Mouse (Mus musculus) MEL (cell line): ENCODE data around the gene Gm49384. TPM values are rescaled to one million over a fixed set of nuclear protein-coding genes. Genes with fewer than 3 reads are reported as not detected.

Experiments used
- DNase-seq: peaks from one replicate; pipeline ENCODE4 v3.0.0; 2011; ENCODE audit warnings: low read depth, low spot score
- H3K27ac ChIP-seq: 2 replicates; pipeline ENCODE4 v1.5.1; 2012; ENCODE audit warnings: low read depth, mild to moderate bottlenecking, control low read depth, low read length, moderate library complexity; ENCODE audit not compliant: control insufficient read depth
- H3K27me3 ChIP-seq, 2 experiments: fragments of 150-350 bp in 1 of 2; sonication (generic) in 1 of 2; 2 replicates each; pipeline ENCODE4 v1.6.1; 2012; ENCODE audit warnings: low read length in 2 of 2, mild to moderate bottlenecking in 2 of 2, improper control_type of control experiment in 1 of 2, moderate library complexity in 1 of 2; ENCODE audit not compliant: insufficient read depth in 2 of 2, control insufficient read depth in 1 of 2
- H3K36me3 ChIP-seq, 2 experiments: 2 replicates each; pipeline ENCODE4 v1.6.1; 2012 to 2014; ENCODE audit warnings: low read length in 2 of 2, improper control_type of control experiment in 1 of 2, inconsistent platforms in 1 of 2, mild to moderate bottlenecking in 1 of 2; ENCODE audit not compliant: insufficient read depth in 2 of 2, control insufficient read depth in 1 of 2
- H3K4me1 ChIP-seq, 2 experiments: fragments of 150-350 bp in 1 of 2; sonication (generic) in 1 of 2; 2 replicates each; pipeline ENCODE4 v1.6.1; 2012; ENCODE audit warnings: low read length in 2 of 2, improper control_type of control experiment in 1 of 2, mild to moderate bottlenecking in 1 of 2; ENCODE audit not compliant: insufficient read depth in 2 of 2, control insufficient read depth in 1 of 2
- H3K4me3 ChIP-seq, 2 experiments: fragments of 150-350 bp in 1 of 2; sonication (generic) in 1 of 2; 2 replicates each; pipeline ENCODE4 v1.5.1; 2012; ENCODE audit warnings: low read depth in 2 of 2, low read length in 2 of 2, mild to moderate bottlenecking in 2 of 2, moderate library complexity in 2 of 2, control low read depth in 1 of 2, improper control_type of control experiment in 1 of 2; ENCODE audit not compliant: control insufficient read depth in 1 of 2, insufficient read depth in 1 of 2
- H3K79me2 ChIP-seq: 2 replicates; pipeline ENCODE4 v1.6.1; 2012; ENCODE audit warnings: mild to moderate bottlenecking, low read length, moderate library complexity; ENCODE audit not compliant: control insufficient read depth, poor library complexity, insufficient read depth
- H3K9ac ChIP-seq: 2 replicates; pipeline ENCODE4 v1.6.1; 2012; ENCODE audit warnings: low read depth, mild to moderate bottlenecking, control low read depth, low read length, moderate library complexity; ENCODE audit not compliant: control insufficient read depth, poor library complexity, severe bottlenecking
- H3K9me3 ChIP-seq: fragments of 150-350 bp; sonication (generic); replicated peaks from 2 replicates; pipeline ENCODE4 v1.6.1; 2012; ENCODE audit warnings: mild to moderate bottlenecking, low read length, improper control_type of control experiment, moderate library complexity; ENCODE audit not compliant: insufficient read depth
- BHLHE40 ChIP-seq: IDR thresholded peaks from 2 replicates; pipeline ENCODE4 v1.6.1; 2012; ENCODE audit warnings: low read depth, mild to moderate bottlenecking, inconsistent platforms, low read length, improper control_type of control experiment, borderline replicate concordance
- CHD1 ChIP-seq: IDR thresholded peaks from 2 replicates; pipeline ENCODE4 v1.6.1; 2012; ENCODE audit warnings: low read depth, mild to moderate bottlenecking, inconsistent platforms, low read length, improper control_type of control experiment
- CHD2 ChIP-seq: IDR thresholded peaks from 2 replicates; pipeline ENCODE4 v1.6.1; 2011; ENCODE audit warnings: low read length, improper control_type of control experiment
- E2F4 ChIP-seq: IDR thresholded peaks from 2 replicates; pipeline ENCODE4 v1.6.1; 2011; ENCODE audit warnings: low read depth, low read length, improper control_type of control experiment, borderline replicate concordance
- ELF1 ChIP-seq: IDR thresholded peaks from 2 replicates; pipeline ENCODE4 v1.6.1; 2014; ENCODE audit warnings: low read depth, mild to moderate bottlenecking, inconsistent platforms, low read length, improper control_type of control experiment, moderate library complexity
- EP300 ChIP-seq, 2 experiments: IDR thresholded peaks; 2 replicates each; pipeline ENCODE4 v1.6.1; 2011; ENCODE audit warnings: improper control_type of control experiment in 2 of 2, low read length in 2 of 2, low read depth in 1 of 2, mild to moderate bottlenecking in 1 of 2
- ETS1 ChIP-seq: IDR thresholded peaks from 2 replicates; pipeline ENCODE4 v1.6.1; 2012; ENCODE audit warnings: low read depth, mild to moderate bottlenecking, inconsistent platforms, low read length, improper control_type of control experiment, moderate library complexity
- GABPA ChIP-seq: IDR thresholded peaks from 2 replicates; pipeline ENCODE4 v1.6.1; 2012; ENCODE audit warnings: low read depth, mild to moderate bottlenecking, inconsistent platforms, low read length, improper control_type of control experiment, moderate library complexity
- GATA1 ChIP-seq: IDR thresholded peaks from 2 replicates; pipeline ENCODE4 v1.6.1; 2011; ENCODE audit warnings: low read depth, low read length, improper control_type of control experiment
- HCFC1 ChIP-seq: IDR thresholded peaks from 2 replicates; pipeline ENCODE4 v1.6.1; 2012; ENCODE audit warnings: low read depth, mild to moderate bottlenecking, inconsistent platforms, low read length, improper control_type of control experiment, moderate library complexity
- JUND ChIP-seq: IDR thresholded peaks from 2 replicates; pipeline ENCODE4 v1.6.1; 2011; ENCODE audit warnings: low read depth, mild to moderate bottlenecking, improper control_type of control experiment, low read length
- KAT2A ChIP-seq: conservative IDR thresholded peaks from 2 replicates; pipeline ENCODE4 v1.6.1; 2012; ENCODE audit warnings: low read depth, low read length, improper control_type of control experiment, inconsistent platforms
- MAFK ChIP-seq: IDR thresholded peaks from 2 replicates; pipeline ENCODE4 v1.6.1; 2011; ENCODE audit warnings: low read depth, mild to moderate bottlenecking, low read length, improper control_type of control experiment, borderline replicate concordance
- MAX ChIP-seq: IDR thresholded peaks from 2 replicates; pipeline ENCODE4 v1.6.1; 2011; ENCODE audit warnings: low read length, improper control_type of control experiment
- MAZ ChIP-seq: IDR thresholded peaks from 2 replicates; pipeline ENCODE4 v1.6.1; 2012; ENCODE audit warnings: low read depth, mild to moderate bottlenecking, inconsistent platforms, low read length, improper control_type of control experiment
- MEF2A ChIP-seq: IDR thresholded peaks from 2 replicates; pipeline ENCODE4 v1.6.1; 2014; ENCODE audit warnings: low read depth, mild to moderate bottlenecking, inconsistent platforms, low read length, improper control_type of control experiment; ENCODE audit not compliant: poor library complexity, insufficient replicate concordance, severe bottlenecking; ENCODE audit errors: extremely low read depth
- MXI1 ChIP-seq: IDR thresholded peaks from 2 replicates; pipeline ENCODE4 v1.6.1; 2011; ENCODE audit warnings: mild to moderate bottlenecking, low read depth, low read length, improper control_type of control experiment
- MYB ChIP-seq: IDR thresholded peaks from 2 replicates; pipeline ENCODE4 v1.6.1; 2011; ENCODE audit warnings: mild to moderate bottlenecking, low read depth, low read length, improper control_type of control experiment
- NELFE ChIP-seq: IDR thresholded peaks from 2 replicates; pipeline ENCODE4 v1.6.1; 2011; ENCODE audit warnings: low read depth, low read length, improper control_type of control experiment
- NRF1 ChIP-seq: IDR thresholded peaks from 2 replicates; pipeline ENCODE4 v1.6.1; 2014; ENCODE audit warnings: low read depth, mild to moderate bottlenecking, inconsistent platforms, low read length, improper control_type of control experiment, moderate library complexity; ENCODE audit not compliant: poor library complexity, insufficient read depth, severe bottlenecking
- POLR2A ChIP-seq, 2 experiments: IDR thresholded peaks; 2 replicates each; pipeline ENCODE4 v1.6.1; 2011 to 2012; ENCODE audit warnings: low read length in 2 of 2, mild to moderate bottlenecking in 2 of 2, control low read depth in 1 of 2, improper control_type of control experiment in 1 of 2, low read depth in 1 of 2, moderate library complexity in 1 of 2; ENCODE audit not compliant: control insufficient read depth in 1 of 2, insufficient read depth in 1 of 2, poor library complexity in 1 of 2
- POLR2AphosphoS2 ChIP-seq: IDR thresholded peaks from 2 replicates; pipeline ENCODE4 v1.6.1; 2011; ENCODE audit warnings: low read length, improper control_type of control experiment
- RAD21 ChIP-seq: IDR thresholded peaks from 2 replicates; pipeline ENCODE4 v1.6.1; 2011; ENCODE audit warnings: mild to moderate bottlenecking, low read depth, low read length, improper control_type of control experiment
- RCOR1 ChIP-seq: IDR thresholded peaks from 2 replicates; pipeline ENCODE4 v1.6.1; 2012; ENCODE audit warnings: low read depth, mild to moderate bottlenecking, inconsistent platforms, low read length, improper control_type of control experiment
- SIN3A ChIP-seq: IDR thresholded peaks from 2 replicates; pipeline ENCODE4 v1.6.1; 2012; ENCODE audit warnings: low read length, improper control_type of control experiment, inconsistent platforms
- SMC3 ChIP-seq: IDR thresholded peaks from 2 replicates; pipeline ENCODE4 v1.6.1; 2011; ENCODE audit warnings: low read depth, low read length, improper control_type of control experiment
- TAL1 ChIP-seq: IDR thresholded peaks from 2 replicates; pipeline ENCODE4 v1.6.1; 2012; ENCODE audit warnings: mild to moderate bottlenecking, inconsistent platforms, low read length, moderate library complexity, mixed read lengths
- TBP ChIP-seq: IDR thresholded peaks from 2 replicates; pipeline ENCODE4 v1.8.0; 2011; ENCODE audit warnings: low read depth, low read length, improper control_type of control experiment
- TCF12 ChIP-seq: IDR thresholded peaks from 2 replicates; pipeline ENCODE4 v1.6.1; 2014; ENCODE audit warnings: low read depth, mild to moderate bottlenecking, inconsistent platforms, low read length, improper control_type of control experiment, moderate library complexity
- UBTF ChIP-seq: IDR thresholded peaks from 2 replicates; pipeline ENCODE4 v1.6.1; 2012; ENCODE audit warnings: low read depth, mild to moderate bottlenecking, inconsistent platforms, low read length, improper control_type of control experiment, moderate library complexity, borderline replicate concordance; ENCODE audit not compliant: insufficient read depth
- USF1 ChIP-seq: IDR thresholded peaks from 2 replicates; pipeline ENCODE4 v1.6.1; 2014; ENCODE audit warnings: low read depth, mild to moderate bottlenecking, inconsistent platforms, low read length, improper control_type of control experiment, moderate library complexity
- USF2 ChIP-seq, 2 experiments: IDR thresholded peaks; 2 replicates each; pipeline ENCODE4 v1.6.1; 2011 to 2012; ENCODE audit warnings: improper control_type of control experiment in 2 of 2, low read length in 2 of 2, borderline replicate concordance in 1 of 2, inconsistent platforms in 1 of 2, low read depth in 1 of 2, mild to moderate bottlenecking in 1 of 2; ENCODE audit not compliant: insufficient read depth in 1 of 2
- ZC3H11A ChIP-seq: IDR thresholded peaks from 2 replicates; pipeline ENCODE4 v1.6.1; 2012; ENCODE audit warnings: low read depth, mild to moderate bottlenecking, inconsistent platforms, low read length, improper control_type of control experiment
- ZKSCAN1 ChIP-seq: IDR thresholded peaks from 2 replicates; pipeline ENCODE4 v1.6.1; 2012; ENCODE audit warnings: low read depth, mild to moderate bottlenecking, inconsistent platforms, low read length, improper control_type of control experiment, moderate library complexity
- ZMIZ1 ChIP-seq: IDR thresholded peaks from 2 replicates; pipeline ENCODE4 v1.6.1; 2012; ENCODE audit warnings: low read depth, mild to moderate bottlenecking, inconsistent platforms, low read length, improper control_type of control experiment, moderate library complexity
- polyA plus RNA-seq, 2 experiments: library from polyadenylated mRNA; stranded (reverse) in 1 of 2; unstranded in 1 of 2; fragments of >175 nt in 1 of 2; fragments of >200 nt in 1 of 2; gene quantifications; 2 replicates each; pipeline versions ENCODE4 v1.2.1 to v1.2.4; 2012; ENCODE audit warnings: low replicate concordance in 2 of 2, low read depth in 1 of 2; ENCODE audit not compliant: insufficient read length in 2 of 2, insufficient read depth in 1 of 2, missing spikeins in 1 of 2
- total RNA-seq: library from RNA; depleted of rRNA; stranded (reverse); fragments of 300-350 nt; gene quantifications from 2 replicates; pipeline ENCODE4 v1.2.3, GENCODE M21; 2012

Gm49384 gene
- total and polyA plus RNA-seq, 3 experiments = 26.2 to 28.5 TPM; not detected in 1

- Histone ChIP-seq H3K9ac (peak within 1 kb of the TSS; percentile 72), H3K36me3 (peaks cover 12 to 28% of the 10 kb centered on the region in 2 experiments), H3K27ac (peak within 1 kb of the TSS; percentile 57), H3K27me3 (no peaks in the 10 kb centered on the region), H3K4me3 (peak within 1 kb of the TSS; percentile 68 to 89), H3K4me1 (peaks cover 2 to 18% of the 10 kb centered on the region in 2 experiments), H3K9me3 (no peaks in the 10 kb centered on the region), H3K79me2 (peaks cover 45% of the 10 kb centered on the region)
- peak; percentile 84 for DNase-seq
- TF ChIP-seq MYB = no peak
- TF ChIP-seq HCFC1 = peak; percentile 84
- TF ChIP-seq SMC3 = no peak
- TF ChIP-seq GABPA = no peak
- no peak for TF ChIP-seq USF2 (IDR thresholded peaks at IDR 0.05; ENCODE audit: borderline replicate concordance in 1 of 2, insufficient read depth in 1 of 2, low read depth in 1 of 2, low read length in 2 of 2)
- peak; percentile 67 for TF ChIP-seq MAX
- TF ChIP-seq MEF2A = no peak
- TF ChIP-seq CHD2 = no peak
- TF ChIP-seq GATA1 = no peak
- no peak; the same call in 1 of the 2 replicates for TF ChIP-seq RCOR1
- no peak; the same call in 1 of the 2 replicates for TF ChIP-seq CHD1
- TF ChIP-seq ZMIZ1 = peak; percentile 89
- TF ChIP-seq NELFE = peak; percentile 96
- peak; percentile 81; the same call in 1 of the 2 replicates for TF ChIP-seq E2F4
- TF ChIP-seq TBP = no peak
- TF ChIP-seq JUND = no peak
- TF ChIP-seq MAFK = no peak
- peak; percentile 82 for TF ChIP-seq SIN3A
- peak; percentile 52; the same call in 1 of the 2 replicates for TF ChIP-seq ETS1
- no peak; the same call in 1 of the 2 replicates for TF ChIP-seq KAT2A
- TF ChIP-seq NRF1 = 0 out of 2 replicates have a peak, but pooled peaks have one; percentile 26
- TF ChIP-seq RAD21 = no peak
- TF ChIP-seq EP300 (IDR thresholded peaks at IDR 0.05; ENCODE audit: low read depth in 1 of 2, low read length in 2 of 2) = 0 out of 4 replicates have a peak, but pooled peaks of 1 of the 2 experiments have one; percentile 7
- TF ChIP-seq TAL1 = no peak
- TF ChIP-seq ZC3H11A = no peak
- TF ChIP-seq POLR2A (IDR thresholded peaks at IDR 0.05; ENCODE audit: control insufficient read depth in 1 of 2, insufficient read depth in 1 of 2, low read depth in 1 of 2, low read length in 2 of 2, poor library complexity in 1 of 2) = peak; percentile 93 to 94
- peak; percentile 77 for TF ChIP-seq POLR2AphosphoS2
- TF ChIP-seq MXI1 = peak; percentile 67
- TF ChIP-seq ZKSCAN1 = no peak
- TF ChIP-seq UBTF = no peak
- peak; percentile 63; the same call in 1 of the 2 replicates for TF ChIP-seq MAZ
- TF ChIP-seq TCF12 = peak; percentile 58
- no peak for TF ChIP-seq BHLHE40
- peak; percentile 89 for TF ChIP-seq ELF1
- TF ChIP-seq USF1 = no peak
These were observed 7.4 kb downstream of the Gm49384 start, which contains the start of gene Gm49383 for GRCm38 (mm10) chr12:69196444-69197377. Gm49383 (minus strand) TSS chr12:69197104.
